Mouse (Mus musculus): ENCODE measurements at regions not wholly inside any gene's neighbourhood (a gene's known extent, or its start where the extent isn't known, plus 50 kb on each side); places are given as distances from the start of the nearest gene placed in this dataset.

- no peak for TF ChIP-seq EP300 (IDR thresholded peaks at IDR 0.05; ENCODE audit: low read depth in 1 of 2, low read length in 2 of 2)
- no peak for TF ChIP-seq TCF12 (IDR thresholded peaks at IDR 0.05; ENCODE audit: low read depth, low read length)
- TF ChIP-seq E2F4 (IDR thresholded peaks at IDR 0.05; ENCODE audit: borderline replicate concordance, low read depth, low read length) = no peak
- no peak for TF ChIP-seq POLR2A (IDR thresholded peaks at IDR 0.05; ENCODE audit: control insufficient read depth in 1 of 2, insufficient read depth in 1 of 2, low read depth in 1 of 2, low read length in 2 of 2, poor library complexity in 1 of 2)
- TF ChIP-seq GATA1 (IDR thresholded peaks at IDR 0.05; ENCODE audit: low read depth, low read length) = no peak
- TF ChIP-seq CTCF (IDR thresholded peaks at IDR 0.05 in 2 of 3, conservative IDR thresholded peaks at IDR 0.05 in 1 of 3; ENCODE audit: control insufficient read depth in 1 of 3, insufficient read depth in 1 of 3, low read depth in 2 of 3, low read length in 3 of 3, poor library complexity in 1 of 3, severe bottlenecking in 1 of 3) = no peak
- no peak for TF ChIP-seq ZMIZ1 (IDR thresholded peaks at IDR 0.05; ENCODE audit: low read depth, low read length)
- TF ChIP-seq CHD2 (IDR thresholded peaks at IDR 0.05; ENCODE audit: low read length) = no peak
- no peak for TF ChIP-seq GABPA (IDR thresholded peaks at IDR 0.05; ENCODE audit: low read depth, low read length)
- TF ChIP-seq NRF1 (IDR thresholded peaks at IDR 0.05; ENCODE audit: insufficient read depth, low read depth, low read length, poor library complexity, severe bottlenecking) = no peak
- no peak for TF ChIP-seq ZKSCAN1 (IDR thresholded peaks at IDR 0.05; ENCODE audit: low read depth, low read length)
- TF ChIP-seq CHD1 (IDR thresholded peaks at IDR 0.05; ENCODE audit: low read depth, low read length) = no peak
- TF ChIP-seq USF1 (IDR thresholded peaks at IDR 0.05; ENCODE audit: low read depth, low read length) = no peak
Observed at GRCm38 (mm10) chr3:60371176-60371965, 101.3 kb upstream of the Mbnl1 start.
